Mouse (Mus musculus): ENCODE results near the gene Opn1mw. TPM values are rescaled to one million over a fixed set of nuclear protein-coding genes. Genes with fewer than 3 reads are reported as not detected.
"Not testable (repeated sequence)": the region's sequence is repeated elsewhere in the genome, so short reads cannot be mapped to it uniquely, and the experiment has no call there.

Gene Opn1mw
- polyA plus RNA-seq (2016; fragmentation: Nextera tagmentation; extraction: Ambion mirVana) = not detected in 2 replicates

GRCm38 (mm10) chrX:74127164-74127563, at the start of gene Opn1mw:
Gene Opn1mw (plus strand): TSS chrX:74127464.
- no peak for DNase-seq (ENCODE audit: low spot score)
- H3K36me3 ChIP-seq = no peaks in the 10 kb centered on the region
- H3K9me3 ChIP-seq = no peaks in the 10 kb centered on the region
- H3K4me1 ChIP-seq (replicated peaks) = no peaks in the 10 kb centered on the region
- H3K27ac ChIP-seq = no peak within 1 kb of the TSS
- no peak within 1 kb of the TSS for H3K4me3 ChIP-seq
- peaks cover 3% of the 10 kb centered on the region; the same call in 1 of the 2 replicates for H3K27me3 ChIP-seq (ENCODE audit: insufficient read depth, poor library complexity, severe bottlenecking)

GRCm38 (mm10) chrX:74084276-74084837, 42.9 kb upstream of the Opn1mw start:
- WGBS = 20% methylated on average over 17 of the region's 17 CpGs
- Histone ChIP-seq H3K36me3 (peaks cover 1% of the 10 kb centered on the region; the same call in 1 of the 2 replicates), H3K4me3 (peak overlapping the region; percentile 67), H3K4me1 (replicated peaks) (peaks cover 9% of the 10 kb centered on the region; the same call in 1 of the 2 replicates), H3K27ac (peak overlapping the region; percentile 96), H3K27me3 (ENCODE audit: insufficient read depth, poor library complexity, severe bottlenecking) (peaks cover 9% of the 10 kb centered on the region; the same call in 1 of the 2 replicates), H3K9me3 (0 out of 2 replicates have a peak, but pooled peaks cover 3% of the 10 kb centered on the region)
- DNase-seq (ENCODE audit: low spot score) = no peak

GRCm38 (mm10) chrX:74084946-74085498, 42.2 kb upstream of the Opn1mw start:
- Histone ChIP-seq H3K9me3 (0 out of 2 replicates have a peak, but pooled peaks cover 3% of the 10 kb centered on the region), H3K27ac (peak overlapping the region; percentile 96), H3K4me3 (peak overlapping the region; percentile 67), H3K36me3 (no peaks in the 10 kb centered on the region), H3K27me3 (ENCODE audit: insufficient read depth, poor library complexity, severe bottlenecking) (peaks cover 9% of the 10 kb centered on the region; the same call in 1 of the 2 replicates), H3K4me1 (replicated peaks) (peaks cover 9% of the 10 kb centered on the region; the same call in 1 of the 2 replicates)
- 18% methylated on average over 48 of the region's 56 CpGs for WGBS
- DNase-seq (ENCODE audit: low spot score) = peak; percentile 81

- H3K4me1 ChIP-seq (replicated peaks) = peaks cover 9% of the 10 kb centered on the region; the same call in 1 of the 2 replicates
- H3K36me3 ChIP-seq = no peaks in the 10 kb centered on the region
- DNase-seq (ENCODE audit: low spot score) = peak; percentile 96
- peak overlapping the region; percentile 67 for H3K4me3 ChIP-seq
- 0 out of 2 replicates have a peak, but pooled peaks cover 3% of the 10 kb centered on the region for H3K9me3 ChIP-seq
- peaks cover 9% of the 10 kb centered on the region; the same call in 1 of the 2 replicates for H3K27me3 ChIP-seq (ENCODE audit: insufficient read depth, poor library complexity, severe bottlenecking)
- H3K27ac ChIP-seq = peak overlapping the region; percentile 96
- 5% methylated on average over 27 of the region's 27 CpGs for WGBS
Observed at GRCm38 (mm10) chrX:74085601-74086038, 41.6 kb upstream of the Opn1mw start.

GRCm38 (mm10) chrX:74095130-74095529, 32.1 kb upstream of the Opn1mw start:
- H3K36me3 ChIP-seq = no peaks in the 10 kb centered on the region
- WGBS = 85% methylated on average over 1 of the region's 1 CpGs
- H3K4me3 ChIP-seq = no peak overlapping the region
- no peaks in the 10 kb centered on the region for H3K27me3 ChIP-seq (ENCODE audit: insufficient read depth, poor library complexity, severe bottlenecking)
- no peaks in the 10 kb centered on the region for H3K4me1 ChIP-seq (replicated peaks)
- H3K9me3 ChIP-seq = no peaks in the 10 kb centered on the region
- no peak for DNase-seq (ENCODE audit: low spot score)
- no peak overlapping the region for H3K27ac ChIP-seq

GRCm38 (mm10) chrX:74103457-74104188, 23.6 kb upstream of the Opn1mw start:
- H3K4me3 ChIP-seq = no peak overlapping the region
- WGBS = 71% methylated on average over 4 of the region's 4 CpGs
- H3K27ac ChIP-seq = no peak overlapping the region
- DNase-seq (ENCODE audit: low spot score) = no peak
- peaks cover 1% of the 10 kb centered on the region; the same call in 1 of the 2 replicates for H3K27me3 ChIP-seq (ENCODE audit: insufficient read depth, poor library complexity, severe bottlenecking)
- no peaks in the 10 kb centered on the region for H3K9me3 ChIP-seq
- H3K4me1 ChIP-seq (replicated peaks) = no peaks in the 10 kb centered on the region
- no peaks in the 10 kb centered on the region for H3K36me3 ChIP-seq

GRCm38 (mm10) chrX:74105916-74106315, 21.3 kb upstream of the Opn1mw start:
- 61% methylated on average over 2 of the region's 2 CpGs for WGBS
- H3K9me3 ChIP-seq = no peaks in the 10 kb centered on the region

GRCm38 (mm10) chrX:74108747-74109146, 18.5 kb upstream of the Opn1mw start:
- Histone ChIP-seq H3K27me3 (ENCODE audit: insufficient read depth, poor library complexity, severe bottlenecking) (peaks cover 4% of the 10 kb centered on the region; the same call in 1 of the 2 replicates), H3K9me3 (no peaks in the 10 kb centered on the region), H3K4me3 (no peak overlapping the region), H3K4me1 (replicated peaks) (no peaks in the 10 kb centered on the region), H3K36me3 (no peaks in the 10 kb centered on the region), H3K27ac (no peak overlapping the region)
- WGBS = 58% methylated on average over 3 of the region's 3 CpGs
- no peak for DNase-seq (ENCODE audit: low spot score)

More at GRCm38 (mm10) chrX:74105916-74106315, 21.3 kb upstream of the Opn1mw start:
- no peaks in the 10 kb centered on the region for H3K4me1 ChIP-seq (replicated peaks)
- H3K27me3 ChIP-seq (ENCODE audit: insufficient read depth, poor library complexity, severe bottlenecking) = peaks cover 4% of the 10 kb centered on the region; the same call in 1 of the 2 replicates
- no peak overlapping the region for H3K27ac ChIP-seq
- H3K4me3 ChIP-seq = no peak overlapping the region
- no peaks in the 10 kb centered on the region for H3K36me3 ChIP-seq
- no peak for DNase-seq (ENCODE audit: low spot score)

GRCm38 (mm10) chrX:74114036-74114435, 13.2 kb upstream of the Opn1mw start:
- no peaks in the 10 kb centered on the region for H3K4me1 ChIP-seq (replicated peaks)
- peaks cover 8% of the 10 kb centered on the region for H3K27me3 ChIP-seq (ENCODE audit: insufficient read depth, poor library complexity, severe bottlenecking)
- no peak overlapping the region for H3K4me3 ChIP-seq
- no peak for DNase-seq (ENCODE audit: low spot score)
- no peaks in the 10 kb centered on the region for H3K36me3 ChIP-seq
- no peaks in the 10 kb centered on the region for H3K9me3 ChIP-seq
- H3K27ac ChIP-seq = no peak overlapping the region

GRCm38 (mm10) chrX:74115511-74115910, 11.8 kb upstream of the Opn1mw start:
- 0 out of 2 replicates have a peak overlapping the region, but pooled peaks have one; percentile 20 for H3K4me3 ChIP-seq
- DNase-seq (ENCODE audit: low spot score) = peak; percentile 10
- WGBS = 27% methylated on average over 10 of the region's 10 CpGs

GRCm38 (mm10) chrX:74124975-74125374, 2.3 kb upstream of the Opn1mw start:
- H3K27ac ChIP-seq = no peak overlapping the region
- H3K4me3 ChIP-seq = no peak overlapping the region
- H3K27me3 ChIP-seq (ENCODE audit: insufficient read depth, poor library complexity, severe bottlenecking) = peaks cover 3% of the 10 kb centered on the region; the same call in 1 of the 2 replicates
- 65% methylated on average over 2 of the region's 2 CpGs for WGBS
- no peaks in the 10 kb centered on the region for H3K4me1 ChIP-seq (replicated peaks)
- no peak for DNase-seq (ENCODE audit: low spot score)
- H3K36me3 ChIP-seq = no peaks in the 10 kb centered on the region
- H3K9me3 ChIP-seq = no peaks in the 10 kb centered on the region

More at GRCm38 (mm10) chrX:74115511-74115910, 11.8 kb upstream of the Opn1mw start:
- H3K27me3 ChIP-seq (ENCODE audit: insufficient read depth, poor library complexity, severe bottlenecking) = peaks cover 8% of the 10 kb centered on the region; the same call in 1 of the 2 replicates
- H3K9me3 ChIP-seq = no peaks in the 10 kb centered on the region
- H3K27ac ChIP-seq = no peak overlapping the region
- no peaks in the 10 kb centered on the region for H3K4me1 ChIP-seq (replicated peaks)
- no peaks in the 10 kb centered on the region for H3K36me3 ChIP-seq

GRCm38 (mm10) chrX:74135263-74135662, 8.0 kb downstream of the Opn1mw start, which contains the start of gene Mecp2:
Gene Mecp2 (minus strand): TSS chrX:74135363.
- not testable (repeated sequence) for H3K27me3 ChIP-seq (ENCODE audit: insufficient read depth, poor library complexity, severe bottlenecking); H3K27ac ChIP-seq; DNase-seq (ENCODE audit: low spot score); H3K4me3 ChIP-seq; H3K4me1 ChIP-seq (replicated peaks); H3K36me3 ChIP-seq; H3K9me3 ChIP-seq
- 42% methylated on average over 1 of the region's 1 CpGs for WGBS

All from hindbrain, embryonic 10.5 days (tissue).